Mouse (Mus musculus) ES-E14 (cell line): Measurements from ENCODE around the gene Hes6. TPM values are rescaled to one million over a fixed set of nuclear protein-coding genes. Genes with fewer than 3 reads are reported as not detected.

Experiments
- DNase-seq: peaks from one replicate; pipeline ENCODE4 v3.0.0-alpha.2; 2013; ENCODE audit warnings: low read depth, low spot score
- H3K27ac ChIP-seq: 2 replicates; pipeline ENCODE4 v1.5.1; 2012; ENCODE audit warnings: low read depth, mild to moderate bottlenecking, low read length, moderate library complexity, mixed read lengths; ENCODE audit not compliant: poor library complexity, insufficient read depth, severe bottlenecking
- H3K36me3 ChIP-seq: 2 replicates; pipeline ENCODE4 v1.6.1; 2012; ENCODE audit warnings: mild to moderate bottlenecking, low read length, moderate library complexity, mixed read lengths; ENCODE audit not compliant: control insufficient read depth, poor library complexity, insufficient read depth, severe bottlenecking
- H3K4me1 ChIP-seq, 2 experiments: fragments of 150-350 bp in 1 of 2; sonication (generic) in 1 of 2; 2 replicates each; pipeline ENCODE4 v1.6.1; 2012; ENCODE audit warnings: low read length in 2 of 2, mild to moderate bottlenecking in 1 of 2, mixed read lengths in 1 of 2; ENCODE audit not compliant: control insufficient read depth in 2 of 2, insufficient read depth in 2 of 2, poor library complexity in 1 of 2
- H3K4me3 ChIP-seq, 2 experiments: fragments of 150-350 bp in 1 of 2; sonication (generic) in 1 of 2; 2 replicates each; pipeline ENCODE4 v1.5.1; 2012; ENCODE audit warnings: low read length in 2 of 2, low read depth in 1 of 2, mild to moderate bottlenecking in 1 of 2, mixed read lengths in 1 of 2; ENCODE audit not compliant: insufficient read depth in 1 of 2, poor library complexity in 1 of 2, severe bottlenecking in 1 of 2
- H3K9ac ChIP-seq: 2 replicates; pipeline ENCODE4 v1.6.1; 2012; ENCODE audit warnings: low read depth, mild to moderate bottlenecking, low read length, mixed read lengths; ENCODE audit not compliant: poor library complexity, insufficient read depth, severe bottlenecking
- H3K9me3 ChIP-seq: fragments of 150-350 bp; sonication (generic); 2 replicates; pipeline ENCODE4 v1.6.1; 2012; ENCODE audit warnings: low read depth, mild to moderate bottlenecking, low read length; ENCODE audit not compliant: control insufficient read depth, insufficient read depth
- CHD2 ChIP-seq: IDR thresholded peaks from 2 replicates; pipeline ENCODE4 v1.6.1; 2014; ENCODE audit warnings: mild to moderate bottlenecking, low read depth, low read length, inconsistent platforms
- HCFC1 ChIP-seq: IDR thresholded peaks from 2 replicates; pipeline ENCODE4 v1.6.1; 2012; ENCODE audit warnings: low read length, inconsistent platforms, borderline replicate concordance; ENCODE audit not compliant: insufficient read depth
- MAFK ChIP-seq: IDR thresholded peaks from 2 replicates; pipeline ENCODE4 v1.6.1; 2014; ENCODE audit warnings: mild to moderate bottlenecking, low read depth, low read length, inconsistent platforms; ENCODE audit not compliant: insufficient read depth
- ZC3H11A ChIP-seq: IDR thresholded peaks from 2 replicates; pipeline ENCODE4 v1.6.1; 2012; ENCODE audit warnings: low read depth, mild to moderate bottlenecking, inconsistent platforms, low read length, borderline replicate concordance
- ZNF384 ChIP-seq: IDR thresholded peaks from 2 replicates; pipeline ENCODE4 v1.6.1; 2012; ENCODE audit warnings: low read depth, low read length, inconsistent platforms
- in situ Hi-C, 2 experiments: fragments of 600-800 bp; cut with MboI; formaldehyde crosslinking; loops; one replicate each; pipeline ENCODE4 v1.15.1; 2025; ENCODE audit warnings: low sequenced_read_pairs in 2 of 2, inconsistent platforms in 1 of 2; ENCODE audit not compliant: unreplicated experiment in 2 of 2
- total RNA-seq: library from RNA; depleted of rRNA; stranded (reverse); fragments of 300-350 nt; gene quantifications from 2 replicates; pipeline ENCODE4 v1.2.3, GENCODE M21; 2012; rRNA removed

Gene Hes6
- 13.3 and 29.1 TPM in 2 replicates for total RNA-seq

- in situ Hi-C loops: no loop called here
- Histone ChIP-seq H3K4me3 (peak within 1 kb of the TSS; percentile 78 to 87), H3K9me3 (no peaks in the 10 kb centered on the region), H3K36me3 (peaks cover 3% of the 10 kb centered on the region; the same call in 1 of the 2 replicates), H3K4me1 (peaks cover 1 to 9% of the 10 kb centered on the region in 2 experiments; a peak in 2 of 4 replicates), H3K27ac (no peak within 1 kb of the TSS), H3K9ac (peak within 1 kb of the TSS; percentile 80)
- no peak for TF ChIP-seq HCFC1
- TF ChIP-seq ZNF384: no peak
- no peak for TF ChIP-seq CHD2
- no peak for TF ChIP-seq MAFK
- no peak for TF ChIP-seq ZC3H11A
- DNase-seq: no peak
Measured at GRCm38 (mm10) chr1:91413898-91414594, at the start of gene Hes6. Gene Hes6 (minus strand): TSS chr1:91414038.

GRCm38 (mm10) chr1:91463336-91463995, 49.6 kb upstream of the Hes6 start:
- TF ChIP-seq ZNF384: no peak
- TF ChIP-seq MAFK: no peak
- TF ChIP-seq CHD2: no peak
- TF ChIP-seq ZC3H11A: no peak
- no peak for TF ChIP-seq HCFC1
- DNase-seq: no peak
- H3K4me1 ChIP-seq: no peaks in the 10 kb centered on the region; a peak in 1 of 4 replicates
- H3K9me3 ChIP-seq: no peaks in the 10 kb centered on the region
- H3K36me3 ChIP-seq: no peaks in the 10 kb centered on the region
- no peak overlapping the region for H3K9ac ChIP-seq
- H3K4me3 ChIP-seq: no peak overlapping the region
- no peak overlapping the region for H3K27ac ChIP-seq
- in situ Hi-C loops: no loop called here

- TF ChIP-seq ZC3H11A (no peak), ZNF384 (no peak), MAFK (no peak), HCFC1 (no peak), CHD2 (no peak)
- Histone ChIP-seq H3K9ac (no peak overlapping the region), H3K4me1 (no peaks in the 10 kb centered on the region; a peak in 1 of 4 replicates), H3K4me3 (no peak overlapping the region), H3K27ac (no peak overlapping the region), H3K36me3 (no peaks in the 10 kb centered on the region), H3K9me3 (no peaks in the 10 kb centered on the region)
- DNase-seq: no peak
- in situ Hi-C loops: no loop called here
Measured at GRCm38 (mm10) chr1:91460564-91460963, 46.7 kb upstream of the Hes6 start.

- Histone ChIP-seq H3K9ac (no peak overlapping the region), H3K36me3 (no peaks in the 10 kb centered on the region), H3K4me3 (peak overlapping the region in 1 of 2 experiments; percentile 70; a peak in 2 of 4 replicates), H3K27ac (no peak overlapping the region), H3K9me3 (no peaks in the 10 kb centered on the region), H3K4me1 (no peaks in the 10 kb centered on the region; a peak in 1 of 4 replicates)
- TF ChIP-seq HCFC1 (no peak), ZNF384 (no peak), CHD2 (no peak), ZC3H11A (no peak), MAFK (no peak)
- DNase-seq: no peak
- in situ Hi-C loops: no loop called here
Measured at GRCm38 (mm10) chr1:91460069-91460468, 46.2 kb upstream of the Hes6 start.
